In genomic region chr9:43486704-43487103, GRCm38 (mm10) we compare ENCODE assay signal across 24 mouse cellular contexts.
"Had no signal": no experiment of that assay in that cellular context is flagged by ENCODE, and none has a peak within 500 bp of the region (broad histone marks: within the 10 kb centered on the region; RNA-seq: fewer than 3 reads in every experiment).

No protein-coding gene starts in this region.

- ATAC-seq: intestine, postnatal 0 days; midbrain, embryonic 13.5 days; midbrain, embryonic 16.5 days had no signal

- H3K4me2 ChIP-seq: limb, embryonic 13.5 days; liver, embryonic 13.5 days; lung, embryonic 15.5 days; midbrain, embryonic 13.5 days; neural tube, embryonic 13.5 days had no signal

- H3K9ac ChIP-seq: limb, embryonic 13.5 days; liver, embryonic 13.5 days; lung, embryonic 15.5 days; midbrain, embryonic 13.5 days; neural tube, embryonic 13.5 days had no signal

- H3K27ac ChIP-seq: layer of hippocampus, adult 2 months; limb, embryonic 10.5 days; limb, embryonic 13.5 days; liver, embryonic 13.5 days; lung, embryonic 15.5 days; midbrain, embryonic 10.5 days; midbrain, embryonic 13.5 days; neural tube, embryonic 13.5 days; stomach, postnatal 0 days had no signal

- H3K27me3 ChIP-seq: limb, embryonic 13.5 days; liver, embryonic 13.5 days; lung, embryonic 15.5 days; midbrain, embryonic 13.5 days had no signal

- DNase-seq: kidney, adult 9 months; kidney, postnatal 14 days; layer of hippocampus, adult 9-11 months; liver; liver, embryonic 13.5 days; lung, postnatal 10 days; lung, postnatal 36 days; retina, postnatal 1 day; right cerebral cortex, postnatal 25 days; thymus, adult 2 months; thymus, postnatal 14 days; thymus, postnatal 4 days had no signal

- H3K36me3 ChIP-seq: limb, embryonic 10.5 days; limb, embryonic 13.5 days; liver, embryonic 13.5 days; lung, embryonic 15.5 days; midbrain, embryonic 10.5 days; midbrain, embryonic 13.5 days; neural tube, embryonic 13.5 days had no signal

- H3K4me3 ChIP-seq: layer of hippocampus, adult 2 months; limb, embryonic 10.5 days; limb, embryonic 13.5 days; liver, embryonic 13.5 days; lung, embryonic 15.5 days; midbrain, embryonic 10.5 days; midbrain, embryonic 13.5 days; myocyte; neural tube, embryonic 13.5 days had no signal

- H3K4me1 ChIP-seq: limb, embryonic 13.5 days; liver, embryonic 13.5 days; lung, embryonic 15.5 days; megakaryocyte, embryonic 14.5 days had no signal

- H3K9me3 ChIP-seq: limb, embryonic 10.5 days; limb, embryonic 13.5 days; liver, embryonic 13.5 days; lung, embryonic 15.5 days; midbrain, embryonic 10.5 days; midbrain, embryonic 13.5 days; neural tube, embryonic 13.5 days had no signal
